Comparison of ENCODE assay signal across 8 mouse cellular contexts in genomic region chr12:22745556-22745955, GRCm38 (mm10).
DNase-seq lines count a peak whose midpoint lies in the region; ATAC-seq and TF ChIP-seq lines count a peak whose summit lies in the region.
"Not testable (repeated sequence)": the region's sequence is repeated elsewhere in the genome, so short reads cannot be mapped to it uniquely, and the experiment has no call there.

No protein-coding gene starts in this region.

- peak; percentile 41 for DNase-seq in embryo, embryonic 11 days
- DNase-seq in gastrocnemius, postnatal 14 days, result peak; percentile 27
- peak; percentile 31 for DNase-seq in hindbrain, embryonic 10.5 days (ENCODE audit: low spot score)
- DNase-seq in kidney, postnatal 0 days (ENCODE audit: low spot score), result peak; percentile 2
- not testable (repeated sequence) for DNase-seq in liver, embryonic 13.5 days

- not testable (repeated sequence) for TF ChIP-seq CTCF in ES-Bruce4 (IDR thresholded peaks at IDR 0.05; ENCODE audit: low read depth, low read length); kidney, postnatal 0 days (IDR thresholded peaks at IDR 0.05; ENCODE audit: low read depth)

- H3K9ac ChIP-seq in ES-Bruce4 (ENCODE audit: low read depth, poor library complexity, severe bottlenecking), result peak overlapping the region; percentile 91
- not testable (repeated sequence) for H3K9ac ChIP-seq in kidney, postnatal 0 days (ENCODE audit: low read depth, low read length); liver, embryonic 13.5 days; midbrain, embryonic 15.5 days; stomach, embryonic 16.5 days (ENCODE audit: low read length)

- not testable (repeated sequence) for H3K9me3 ChIP-seq in ES-Bruce4 (replicated peaks; ENCODE audit: control insufficient read depth, insufficient read depth, low read length, poor library complexity, severe bottlenecking); kidney, postnatal 0 days (replicated peaks; ENCODE audit: low read length); liver, embryonic 13.5 days (replicated peaks); midbrain, embryonic 15.5 days; stomach, embryonic 16.5 days (replicated peaks; ENCODE audit: control insufficient read depth, low read length)
- H3K9me3 ChIP-seq in hindbrain, embryonic 10.5 days, result peaks cover 14% of the 10 kb centered on the region

- intact Hi-C loops in gastrocnemius, postnatal 14 days (cut with DNase I; ENCODE audit: low total_unique reads), result not testable (repeated sequence)

- H3K36me3 ChIP-seq in ES-Bruce4 (ENCODE audit: control insufficient read depth, insufficient read depth, low read length, poor library complexity, severe bottlenecking); hindbrain, embryonic 10.5 days; kidney, postnatal 0 days (ENCODE audit: insufficient read depth, low read length); liver, embryonic 13.5 days; midbrain, embryonic 15.5 days (replicated peaks); stomach, embryonic 16.5 days (ENCODE audit: control insufficient read depth, insufficient read depth, low read length): not testable (repeated sequence)

- H3K4me3 ChIP-seq in ES-Bruce4 (ENCODE audit: low read depth, low read length), result peak overlapping the region; percentile 86
- H3K4me3 ChIP-seq in hindbrain, embryonic 10.5 days, result peak overlapping the region; percentile 46
- H3K4me3 ChIP-seq in kidney, postnatal 0 days (replicated peaks; ENCODE audit: low read depth, low read length), result 0 out of 2 replicates have a peak overlapping the region, but pooled peaks have one; percentile 14
- peak overlapping the region; percentile 19; the same call in 1 of the 2 replicates for H3K4me3 ChIP-seq in liver, embryonic 13.5 days (replicated peaks)
- peak overlapping the region; percentile 16; the same call in 1 of the 2 replicates for H3K4me3 ChIP-seq in midbrain, embryonic 15.5 days
- H3K4me3 ChIP-seq in stomach, embryonic 16.5 days (replicated peaks; ENCODE audit: low read length), result peak overlapping the region; percentile 33

- peak overlapping the region; percentile 41 for H3K4me2 ChIP-seq in kidney, postnatal 0 days (ENCODE audit: low read length)
- H3K4me2 ChIP-seq in liver, embryonic 13.5 days, result peak overlapping the region; percentile 43
- H3K4me2 ChIP-seq in midbrain, embryonic 15.5 days, result not testable (repeated sequence)
- H3K4me2 ChIP-seq in stomach, embryonic 16.5 days (ENCODE audit: low read depth, low read length), result peak overlapping the region; percentile 35; the same call in 1 of the 2 replicates

- not testable (repeated sequence) for H3K27me3 ChIP-seq in ES-Bruce4 (ENCODE audit: control insufficient read depth, insufficient read depth, low read length, poor library complexity, severe bottlenecking); hindbrain, embryonic 10.5 days (ENCODE audit: insufficient read depth, poor library complexity, severe bottlenecking); kidney, postnatal 0 days (ENCODE audit: insufficient read depth, low read length); liver, embryonic 13.5 days; midbrain, embryonic 15.5 days (replicated peaks); stomach, embryonic 16.5 days (ENCODE audit: control insufficient read depth, insufficient read depth, low read length)

- ATAC-seq in kidney, postnatal 0 days (replicated peaks; ENCODE audit: low FRiP score, low read depth); liver, embryonic 13.5 days (ENCODE audit: low read depth); midbrain, embryonic 15.5 days (replicated peaks); stomach, embryonic 16.5 days (ENCODE audit: insufficient read depth, low FRiP score): not testable (repeated sequence)

- TF ChIP-seq POLR2A in ES-Bruce4 (IDR thresholded peaks at IDR 0.05; ENCODE audit: insufficient read depth, low read length), result peak; percentile 31

- 7% methylated on average over 40 of the region's 40 CpGs for WGBS in hindbrain, embryonic 10.5 days
- 2% methylated on average over 33 of the region's 40 CpGs for WGBS in kidney, postnatal 0 days
- WGBS in liver, embryonic 13.5 days (ENCODE audit: insufficient replicate concordance), result 3% methylated on average over 29 of the region's 40 CpGs
- 7% methylated on average over 36 of the region's 40 CpGs for WGBS in midbrain, embryonic 15.5 days
- 4% methylated on average over 35 of the region's 40 CpGs for WGBS in stomach, embryonic 16.5 days

- not testable (repeated sequence) for H3K4me1 ChIP-seq in ES-Bruce4 (ENCODE audit: control insufficient read depth, insufficient read depth, low read length); hindbrain, embryonic 10.5 days (replicated peaks); kidney, postnatal 0 days (replicated peaks; ENCODE audit: insufficient read depth, low read length); liver, embryonic 13.5 days (replicated peaks); midbrain, embryonic 15.5 days; stomach, embryonic 16.5 days (ENCODE audit: control insufficient read depth, insufficient read depth, low read length)

- not testable (repeated sequence) for H3K27ac ChIP-seq in ES-Bruce4 (ENCODE audit: insufficient read depth, low read length); hindbrain, embryonic 10.5 days; kidney, postnatal 0 days; liver, embryonic 13.5 days; midbrain, embryonic 15.5 days; stomach, embryonic 16.5 days (ENCODE audit: low read length)

- TF ChIP-seq EP300 in ES-Bruce4 (IDR thresholded peaks at IDR 0.05; ENCODE audit: insufficient read depth, low read depth, low read length), result not testable (repeated sequence)

Comparison
In these comparisons a context has a peak if more than half of its experiments do, and no peak if none do; other contexts are left out.
1. H3K4me3 ChIP-seq: peak in every context shown above with its lines; median percentile 86 in ES-Bruce4; 46 in hindbrain, embryonic 10.5 days; 33 in stomach, embryonic 16.5 days; 19 in liver, embryonic 13.5 days; 16 in midbrain, embryonic 15.5 days; 14 in kidney, postnatal 0 days.